Mouse (Mus musculus): ENCODE measurements around the gene Enam.
"Not testable (repeated sequence)": the region's sequence is repeated elsewhere in the genome, so short reads cannot be mapped to it uniquely, and the experiment has no call there.

Gene Enam

DNA sequence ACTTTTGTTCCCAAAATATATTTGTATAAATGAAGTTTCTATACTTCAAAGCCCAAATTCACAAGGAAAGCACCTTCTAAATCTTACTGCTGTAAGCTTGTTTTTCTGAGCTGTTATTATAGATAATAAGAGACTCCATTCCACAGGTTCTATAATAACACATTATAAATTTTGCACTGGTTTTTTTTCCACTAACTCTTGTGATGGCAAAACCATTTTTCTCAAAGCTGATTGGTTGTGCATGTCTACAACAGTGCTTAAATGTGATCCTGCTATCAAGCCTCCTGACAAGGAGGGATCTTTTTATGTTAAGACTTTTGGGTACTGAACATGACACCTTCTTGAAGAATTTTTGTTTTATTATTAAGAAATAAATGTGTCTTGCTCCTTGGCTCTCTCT is at the start of gene Enam:
Enam (plus strand) TSS at position 301 of the 400 bp plus-strand sequence.
- no peak for DNase-seq (ENCODE audit: extremely low read depth, insufficient read length, low spot score)

- no peak for DNase-seq (ENCODE audit: extremely low read depth, insufficient read length, low spot score)
Measured at GRCm38 (mm10) chr5:88455691-88456090, 32.1 kb upstream of the Enam start, which contains the start of gene Ambn. TSS of gene Ambn (plus strand) at chr5:88455991.

- DNase-seq (ENCODE audit: extremely low read depth, insufficient read length, low spot score), result no peak
Measured at GRCm38 (mm10) chr5:88467471-88467870, 20.3 kb upstream of the Enam start.

- no peak for DNase-seq (ENCODE audit: extremely low read depth, insufficient read length, low spot score)
Measured at GRCm38 (mm10) chr5:88468807-88469704, 18.7 kb upstream of the Enam start.

GRCm38 (mm10) chr5:88489004-88489403 is 1.2 kb downstream of the Enam start:
- DNase-seq (ENCODE audit: extremely low read depth, insufficient read length, low spot score), result no peak

GRCm38 (mm10) chr5:88491111-88491510 is 3.3 kb downstream of the Enam start:
- no peak for DNase-seq (ENCODE audit: extremely low read depth, insufficient read length, low spot score)

DNA sequence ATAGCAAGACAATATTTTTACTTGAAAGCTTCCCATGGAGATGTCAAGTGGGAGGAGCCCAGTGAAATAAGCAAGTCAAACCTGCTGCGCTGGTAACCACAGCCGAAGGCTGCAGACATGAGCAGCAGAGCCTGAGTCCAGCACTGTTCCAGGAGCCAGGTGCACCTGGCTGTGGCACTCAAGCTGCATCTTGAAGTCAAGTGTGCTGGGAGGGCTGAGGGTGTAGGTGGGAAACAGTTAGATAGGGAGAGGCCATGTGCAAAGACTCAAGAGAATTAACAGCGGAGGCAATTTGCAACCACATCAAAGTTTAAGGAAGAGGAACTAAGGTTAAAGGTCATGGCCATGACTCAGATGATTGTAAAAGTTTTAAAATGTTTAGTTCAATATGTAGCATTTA is 12.0 kb downstream of the Enam start:
- DNase-seq (ENCODE audit: extremely low read depth, insufficient read length, low spot score), result no peak

DNA sequence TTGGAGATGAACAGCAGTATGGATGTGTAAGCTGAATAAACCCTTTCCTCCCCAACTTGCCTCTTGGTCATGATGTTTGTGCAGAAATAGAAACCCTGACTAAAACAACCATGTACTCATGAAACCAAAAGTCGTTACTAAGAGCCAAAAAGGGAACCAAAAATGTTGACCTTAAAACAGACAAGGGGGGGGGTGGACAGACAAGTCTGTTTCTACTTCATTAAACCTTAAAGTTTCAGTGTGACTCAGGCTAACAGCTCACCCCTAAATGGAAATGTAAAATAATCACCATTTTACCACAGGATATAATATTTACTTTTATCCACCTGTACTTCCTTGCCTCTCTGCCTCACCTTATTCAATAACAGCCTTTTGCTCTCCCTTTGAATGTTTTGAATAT is 20.8 kb downstream of the Enam start:
- no peak for DNase-seq (ENCODE audit: extremely low read depth, insufficient read length, low spot score)

- no peak for DNase-seq (ENCODE audit: extremely low read depth, insufficient read length, low spot score)
Measured at GRCm38 (mm10) chr5:88508990-88509389, 21.2 kb downstream of the Enam start.

DNA sequence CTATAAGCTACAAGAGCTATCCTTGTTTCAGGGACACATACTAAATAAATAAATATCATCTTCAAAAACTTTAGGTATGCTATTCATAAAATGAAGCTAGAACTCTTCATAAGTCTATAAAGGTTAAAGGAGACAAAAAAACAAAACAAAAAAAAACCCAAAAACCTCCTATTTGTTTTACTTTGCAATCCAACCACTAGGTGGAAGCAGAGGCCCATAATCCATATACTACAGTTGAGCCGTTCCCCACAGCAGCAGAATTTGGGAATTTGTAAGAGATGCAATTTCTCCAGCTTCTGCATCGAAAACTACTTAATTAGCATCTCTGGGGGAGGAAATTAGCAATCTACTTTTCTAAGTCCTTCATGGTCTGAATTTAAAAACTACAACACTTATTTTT is 31.5 kb downstream of the Enam start:
- DNase-seq (ENCODE audit: extremely low read depth, insufficient read length, low spot score), result no peak

DNA sequence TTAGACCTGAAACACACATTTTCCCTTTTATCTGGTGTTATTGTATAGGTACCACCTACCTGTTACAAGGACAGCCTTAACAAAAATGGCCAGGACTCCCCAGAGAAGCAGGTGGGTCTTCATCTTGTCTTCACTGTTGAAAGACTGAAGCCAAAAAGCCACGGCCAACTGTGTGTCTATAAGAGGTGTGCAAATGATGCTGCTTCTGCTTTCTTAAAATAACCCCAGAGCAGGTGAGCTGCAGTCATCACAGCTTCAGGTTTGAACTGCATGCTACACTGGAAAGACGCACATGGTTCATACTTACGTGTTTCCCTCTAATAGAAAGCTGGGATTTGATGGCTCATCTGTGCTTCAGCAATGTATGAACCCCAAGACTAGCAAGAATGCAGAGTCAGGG is 39.9 kb downstream of the Enam start, which contains the start of gene Jchain:
Jchain (minus strand) TSS at position 235 of the 400 bp plus-strand sequence.
- DNase-seq (ENCODE audit: extremely low read depth, insufficient read length, low spot score), result no peak

DNA sequence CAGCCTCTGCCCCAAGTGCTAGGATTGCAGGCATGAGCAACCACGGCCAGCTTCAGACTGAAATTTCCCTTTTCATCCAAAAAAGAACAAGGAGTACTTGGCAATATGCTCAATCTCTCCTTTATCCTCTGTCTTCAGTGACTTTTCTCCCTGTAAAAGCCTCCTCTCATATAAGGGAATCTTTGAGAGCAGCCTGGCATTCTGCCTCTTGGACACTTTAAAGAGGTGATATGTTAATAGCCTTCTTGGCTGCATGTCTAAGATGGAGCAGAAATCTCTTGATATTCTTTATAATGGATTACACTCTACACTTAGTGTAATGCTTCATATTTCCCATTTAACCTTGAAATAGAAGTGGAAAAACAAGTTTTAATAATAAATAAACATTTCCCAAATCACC is 43.1 kb downstream of the Enam start:
- no peak for DNase-seq (ENCODE audit: extremely low read depth, insufficient read length, low spot score)

- DNase-seq (ENCODE audit: extremely low read depth, insufficient read length, low spot score), result no peak
Measured at GRCm38 (mm10) chr5:88534697-88535096, 46.9 kb downstream of the Enam start.

GRCm38 (mm10) chr5:88540845-88541244 is 53.1 kb downstream of the Enam start:
- no peak for DNase-seq (ENCODE audit: extremely low read depth, insufficient read length, low spot score)

DNA sequence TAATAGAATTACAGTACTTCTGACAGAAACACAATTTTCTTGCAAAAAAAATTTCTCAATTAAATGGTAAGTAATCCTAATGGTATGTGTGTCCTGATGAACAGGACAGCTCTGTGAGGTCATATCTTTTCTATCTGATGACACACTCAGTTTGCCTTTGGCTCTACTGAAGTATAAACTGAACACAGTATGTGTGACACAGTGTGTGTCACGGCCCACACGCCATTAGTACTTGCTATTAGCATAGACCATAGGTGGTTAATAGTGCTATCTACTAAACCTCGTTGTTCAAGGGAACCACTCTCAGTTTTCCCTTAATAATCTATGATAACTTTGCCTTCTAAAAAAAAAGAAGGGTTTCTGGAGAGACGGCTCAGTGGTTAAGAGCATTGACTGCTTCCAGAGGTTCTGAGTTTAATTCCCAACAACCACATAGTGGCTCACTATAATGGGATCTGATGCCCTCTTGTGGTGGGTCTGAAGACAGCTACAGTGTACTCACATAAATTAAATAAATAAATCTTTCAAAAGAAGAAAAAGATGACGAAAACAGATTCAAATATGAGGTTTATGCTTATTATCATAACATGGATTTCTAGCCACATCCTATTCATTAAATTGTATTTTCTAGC is 55.0 kb downstream of the Enam start:
- peak; percentile 33 for DNase-seq (ENCODE audit: extremely low read depth, insufficient read length, low spot score)

GRCm38 (mm10) chr5:88544411-88544810 is 56.6 kb downstream of the Enam start:
- DNase-seq (ENCODE audit: extremely low read depth, insufficient read length, low spot score), result not testable (repeated sequence)

- DNase-seq (ENCODE audit: extremely low read depth, insufficient read length, low spot score), result no peak
Measured at GRCm38 (mm10) chr5:88545536-88545935, 57.8 kb downstream of the Enam start.

DNA sequence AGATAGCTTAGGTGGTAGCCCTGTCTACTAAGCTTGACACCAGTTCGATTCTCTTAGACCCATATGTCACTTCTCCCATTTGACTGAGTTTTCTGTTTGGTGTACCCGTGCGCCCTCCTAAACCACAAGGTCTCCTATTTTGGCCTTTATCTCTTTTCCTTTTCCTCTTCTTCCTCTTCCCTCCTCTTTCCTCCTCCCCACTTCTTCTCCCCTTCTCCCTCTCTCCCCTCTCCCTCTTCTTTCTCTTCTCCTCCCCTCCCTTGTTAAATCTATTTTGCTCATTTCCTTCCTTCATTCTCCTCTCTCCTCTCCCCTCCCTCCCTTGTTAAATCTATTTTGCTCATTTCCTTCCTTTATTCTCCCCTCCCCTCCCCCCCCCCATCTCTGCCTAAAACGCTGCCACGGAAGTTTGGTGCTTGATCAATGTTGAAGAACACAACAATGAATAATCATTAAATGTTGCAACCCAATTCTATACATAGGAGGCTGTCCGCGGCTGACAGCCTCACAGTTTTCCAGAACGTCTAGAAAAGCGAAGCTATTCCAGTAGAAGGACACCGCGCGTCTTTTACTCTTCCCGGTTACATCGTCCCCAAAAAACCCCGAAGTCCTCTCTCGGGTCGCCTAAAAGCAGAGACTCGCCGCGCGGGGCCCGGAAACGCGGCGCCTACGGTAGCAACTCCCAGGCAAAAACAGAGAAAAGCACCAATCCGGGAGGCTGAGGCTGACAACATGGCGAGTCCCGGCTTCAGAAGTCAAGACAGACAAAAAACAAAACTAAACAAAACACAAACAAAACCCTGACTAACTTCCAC is 65.7 kb downstream of the Enam start:
- no peak for DNase-seq (ENCODE audit: extremely low read depth, insufficient read length, low spot score)

DNA sequence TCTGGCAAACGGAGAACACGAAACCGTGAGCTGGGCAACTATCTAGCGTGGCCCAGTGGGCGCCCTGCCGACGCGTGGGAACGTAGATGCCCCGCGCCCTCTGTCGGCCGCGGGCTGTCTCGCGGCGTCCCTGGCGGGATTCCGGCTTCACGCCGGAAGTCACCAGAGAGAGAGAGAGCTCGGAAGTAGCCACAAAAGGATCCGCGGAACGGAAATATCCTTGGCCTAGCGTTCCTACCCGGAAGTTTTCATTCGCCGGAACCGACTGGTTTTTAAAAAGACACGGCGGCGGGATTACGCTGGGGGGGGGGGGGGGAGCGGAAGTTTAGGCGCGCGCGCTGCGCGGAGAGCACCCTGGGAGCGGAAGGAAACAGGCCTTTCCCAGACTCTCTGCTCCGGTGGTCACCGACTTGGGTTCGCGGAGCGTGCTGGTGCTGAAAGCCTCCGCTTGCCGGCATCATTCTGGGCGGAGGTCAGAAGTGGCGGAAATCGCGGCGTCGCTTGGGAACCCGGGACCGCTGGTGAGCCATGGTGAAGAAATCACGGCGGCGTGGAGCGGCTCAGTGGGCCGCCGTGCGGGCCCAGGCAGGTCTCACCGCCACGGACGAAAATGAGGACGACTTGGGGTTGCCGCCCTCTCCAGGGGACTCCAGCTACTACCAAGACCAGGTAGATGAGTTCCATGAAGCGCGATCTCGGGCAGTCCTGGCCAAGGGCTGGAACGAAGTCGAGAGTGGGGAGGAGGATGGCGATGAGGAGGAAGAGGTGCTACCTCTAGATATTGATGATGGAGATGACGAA is 66.5 kb downstream of the Enam start, which contains the start of gene Utp3:
Utp3 (plus strand) TSS at position 377 of the 801 bp plus-strand sequence.
- DNase-seq (ENCODE audit: extremely low read depth, insufficient read length, low spot score), result peak; percentile 96

Measured in 3134 (cell line).